In genomic region chr10:80180288-80180687, GRCm38 (mm10) we compare ENCODE assay signal across 9 mouse cellular contexts. TPM values are rescaled to one million over a fixed set of nuclear protein-coding genes. Genes with fewer than 3 reads are reported as not detected.
DNase-seq lines count a peak whose midpoint lies in the region; ATAC-seq and TF ChIP-seq lines count a peak whose summit lies in the region.
"Had no signal": no experiment of that assay in that cellular context is flagged by ENCODE, and none has a peak within 500 bp of the region (broad histone marks: within the 10 kb centered on the region; RNA-seq: fewer than 3 reads in every experiment).

No protein-coding gene starts in this region.

- H3K9me3 ChIP-seq in heart, postnatal 0 days (replicated peaks; ENCODE audit: control insufficient read depth, low read length): no peaks in the 10 kb centered on the region
- no peaks in the 10 kb centered on the region for H3K9me3 ChIP-seq in embryonic facial prominence, embryonic 10.5 days
- no peaks in the 10 kb centered on the region for H3K9me3 ChIP-seq in hindbrain, embryonic 11.5 days (ENCODE audit: control insufficient read depth, low read length)
- H3K9me3 ChIP-seq in midbrain, embryonic 13.5 days: no peaks in the 10 kb centered on the region

- H3K27ac ChIP-seq in heart, postnatal 0 days (ENCODE audit: low read depth): no peak overlapping the region
- peak overlapping the region; percentile 94 for H3K27ac ChIP-seq in embryonic facial prominence, embryonic 10.5 days (replicated peaks)
- no peak overlapping the region for H3K27ac ChIP-seq in hindbrain, embryonic 11.5 days (ENCODE audit: low read depth, low read length)
- peak overlapping the region; percentile 91 for H3K27ac ChIP-seq in midbrain, embryonic 13.5 days

- H3K4me1 ChIP-seq in heart, postnatal 0 days (ENCODE audit: control insufficient read depth, insufficient read depth): no peaks in the 10 kb centered on the region
- H3K4me1 ChIP-seq in embryonic facial prominence, embryonic 10.5 days: peaks cover 58% of the 10 kb centered on the region
- peaks cover 14% of the 10 kb centered on the region for H3K4me1 ChIP-seq in hindbrain, embryonic 11.5 days (replicated peaks; ENCODE audit: control insufficient read depth, insufficient read depth, low read length)
- H3K4me1 ChIP-seq in midbrain, embryonic 13.5 days (replicated peaks): peaks cover 78% of the 10 kb centered on the region

- H3K4me3 ChIP-seq in heart, postnatal 0 days (ENCODE audit: low read depth, low read length): no peak overlapping the region
- peak overlapping the region; percentile 83 for H3K4me3 ChIP-seq in embryonic facial prominence, embryonic 10.5 days
- peak overlapping the region; percentile 93 for H3K4me3 ChIP-seq in hindbrain, embryonic 11.5 days (ENCODE audit: low read depth, low read length)
- H3K4me3 ChIP-seq in midbrain, embryonic 13.5 days (replicated peaks): peak overlapping the region; percentile 90

- TF ChIP-seq CTCF in heart, postnatal 0 days (IDR thresholded peaks at IDR 0.05; ENCODE audit: low read depth): no peak

- no peak overlapping the region for H3K9ac ChIP-seq in heart, postnatal 0 days (replicated peaks; ENCODE audit: low read depth, low read length)
- H3K9ac ChIP-seq in hindbrain, embryonic 11.5 days (ENCODE audit: low read depth, low read length): peak overlapping the region; percentile 99
- H3K9ac ChIP-seq in midbrain, embryonic 13.5 days (replicated peaks): peak overlapping the region; percentile 99

- H3K4me2 ChIP-seq in heart, postnatal 0 days (ENCODE audit: low read depth, low read length): peak overlapping the region; percentile 77; the same call in 1 of the 2 replicates
- peak overlapping the region; percentile 90 for H3K4me2 ChIP-seq in hindbrain, embryonic 11.5 days (replicated peaks; ENCODE audit: low read depth, low read length)
- H3K4me2 ChIP-seq in midbrain, embryonic 13.5 days (replicated peaks): peak overlapping the region; percentile 97

- no peak for ATAC-seq in heart, postnatal 0 days (ENCODE audit: insufficient read depth, low read depth)
- no peak for ATAC-seq in hindbrain, embryonic 11.5 days (ENCODE audit: low FRiP score)
- ATAC-seq in midbrain, embryonic 13.5 days: no peak

- 0 out of 2 replicates have a peak, but pooled peaks cover 7% of the 10 kb centered on the region for H3K27me3 ChIP-seq in heart, postnatal 0 days (ENCODE audit: control insufficient read depth, insufficient read depth, low read length)
- peaks cover 18% of the 10 kb centered on the region for H3K27me3 ChIP-seq in embryonic facial prominence, embryonic 10.5 days (replicated peaks; ENCODE audit: low read depth, poor library complexity, severe bottlenecking)
- H3K27me3 ChIP-seq in hindbrain, embryonic 11.5 days (ENCODE audit: control insufficient read depth, insufficient read depth, low read length): 0 out of 2 replicates have a peak, but pooled peaks cover 2% of the 10 kb centered on the region
- no peaks in the 10 kb centered on the region for H3K27me3 ChIP-seq in midbrain, embryonic 13.5 days

- TF ChIP-seq EP300 in heart, postnatal 0 days (IDR thresholded peaks at IDR 0.05; ENCODE audit: low read depth): no peak

- no peaks in the 10 kb centered on the region for H3K36me3 ChIP-seq in heart, postnatal 0 days (replicated peaks; ENCODE audit: control insufficient read depth, insufficient read depth, low read length)
- H3K36me3 ChIP-seq in embryonic facial prominence, embryonic 10.5 days (replicated peaks): peaks cover 33% of the 10 kb centered on the region
- H3K36me3 ChIP-seq in hindbrain, embryonic 11.5 days (ENCODE audit: control insufficient read depth, insufficient read depth, low read length): no peaks in the 10 kb centered on the region
- peaks cover 14% of the 10 kb centered on the region for H3K36me3 ChIP-seq in midbrain, embryonic 13.5 days

- WGBS in heart, postnatal 0 days: 56% methylated on average over 6 of the region's 6 CpGs
- WGBS in embryonic facial prominence, embryonic 10.5 days: 49% methylated on average over 6 of the region's 6 CpGs
- WGBS in hindbrain, embryonic 11.5 days: 51% methylated on average over 6 of the region's 6 CpGs
- 33% methylated on average over 6 of the region's 6 CpGs for WGBS in midbrain, embryonic 13.5 days

- no peak for DNase-seq in heart, postnatal 0 days (ENCODE audit: low spot score)
- DNase-seq in heart, adult 18-20 months: no peak
- no peak for DNase-seq in embryonic facial prominence, embryonic 10.5 days (ENCODE audit: low spot score)
- no peak for DNase-seq in hindbrain, embryonic 11.5 days (ENCODE audit: low spot score)
- no peak for DNase-seq in thymus, postnatal 10 days (ENCODE audit: low spot score in 2 of 2)
- DNase-seq in gastrocnemius, adult 8-10 months (ENCODE audit: low spot score in 2 of 2): no peak
- no peak for DNase-seq in adrenal gland, adult 18-20 months (ENCODE audit: low spot score in 2 of 2)

RNA-seq across cellular contexts. Expression of gene Efna2, which starts 1.0 kb away (rescaled TPM):
- total RNA-seq in heart, postnatal 0 days (2014; rRNA removed; ENCODE audit: low replicate concordance): 2.4 and 3.0 TPM in 2 replicates
- polyA plus RNA-seq in heart, postnatal 0 days (2015; fragmentation: Nextera tagmentation; extraction: Ambion mirVana): 3.3 and 3.7 TPM in 2 replicates
- 1 to 10 TPM in 1 of 2 experiments, under 1 TPM in 1; 0.98 to 1.3 TPM for total RNA-seq in heart, adult 18-20 months (2021)
- 45.2 and 50.1 TPM in 2 replicates for polyA plus RNA-seq in embryonic facial prominence, embryonic 10.5 days (2016; fragmentation: Nextera tagmentation; extraction: Ambion mirVana)
- polyA plus RNA-seq in hindbrain, embryonic 11.5 days (2014; fragmentation: Nextera tagmentation; extraction: Ambion mirVana): 24.8 and 34.2 TPM in 2 replicates
- polyA plus RNA-seq in midbrain, embryonic 13.5 days (2015; fragmentation: Nextera tagmentation; extraction: Ambion mirVana): 34.5 and 41.3 TPM in 2 replicates
- under 1 TPM; 0.19 to 0.48 (median 0.36) TPM for total RNA-seq in gastrocnemius, adult 8-10 months (2022)
- 1 to 10 TPM; 1.3 to 2.1 TPM for total RNA-seq in adrenal gland, adult 18-20 months (2021)
- total RNA-seq: hematopoietic stem cell, adult 5-6 weeks had no signal

RNA-seq across cellular contexts. Expression of gene 1600002K03Rik, which starts 7.5 kb away (rescaled TPM):
- 0.66 and 8.9 TPM in 2 replicates for total RNA-seq in heart, postnatal 0 days (2014; rRNA removed; ENCODE audit: low replicate concordance)
- 4.6 and 5.7 TPM in 2 replicates for polyA plus RNA-seq in heart, postnatal 0 days (2015; fragmentation: Nextera tagmentation; extraction: Ambion mirVana)
- total RNA-seq in heart, adult 18-20 months (2021): 1 to 10 TPM; 4.2 to 5.7 TPM
- polyA plus RNA-seq in embryonic facial prominence, embryonic 10.5 days (2016; fragmentation: Nextera tagmentation; extraction: Ambion mirVana): 10.8 and 12.0 TPM in 2 replicates
- polyA plus RNA-seq in hindbrain, embryonic 11.5 days (2014; fragmentation: Nextera tagmentation; extraction: Ambion mirVana): 7.6 and 9.4 TPM in 2 replicates
- 11.9 and 14.5 TPM in 2 replicates for polyA plus RNA-seq in midbrain, embryonic 13.5 days (2015; fragmentation: Nextera tagmentation; extraction: Ambion mirVana)
- 1 to 10 TPM; 4.3 to 7.8 (median 6.9) TPM for total RNA-seq in gastrocnemius, adult 8-10 months (2022)
- total RNA-seq in adrenal gland, adult 18-20 months (2021): 10 to 100 TPM; 14.7 to 16.6 TPM

RNA-seq across cellular contexts. Expression of gene Cirbp, which starts 14.5 kb away (rescaled TPM):
- total RNA-seq in heart, postnatal 0 days (2014; rRNA removed; ENCODE audit: low replicate concordance): 121 and 163 TPM in 2 replicates
- polyA plus RNA-seq in heart, postnatal 0 days (2015; fragmentation: Nextera tagmentation; extraction: Ambion mirVana): 208 and 330 TPM in 2 replicates
- total RNA-seq in heart, adult 18-20 months (2021): 10 to 100 TPM; 46.3 to 54.9 TPM
- 93.2 and 110 TPM in 2 replicates for polyA plus RNA-seq in embryonic facial prominence, embryonic 10.5 days (2016; fragmentation: Nextera tagmentation; extraction: Ambion mirVana)
- 83.4 and 90.4 TPM in 2 replicates for polyA plus RNA-seq in hindbrain, embryonic 11.5 days (2014; fragmentation: Nextera tagmentation; extraction: Ambion mirVana)
- polyA plus RNA-seq in midbrain, embryonic 13.5 days (2015; fragmentation: Nextera tagmentation; extraction: Ambion mirVana): 354 and 412 TPM in 2 replicates
- 10 to 100 TPM; 23.4 to 49.1 (median 31.4) TPM for total RNA-seq in gastrocnemius, adult 8-10 months (2022)
- total RNA-seq in adrenal gland, adult 18-20 months (2021): 10 to 100 TPM; 34.7 to 46.3 TPM

RNA-seq across cellular contexts. Expression of gene Midn, which starts 32.2 kb away (rescaled TPM):
- 100 and 122 TPM in 2 replicates for total RNA-seq in heart, postnatal 0 days (2014; rRNA removed; ENCODE audit: low replicate concordance)
- polyA plus RNA-seq in heart, postnatal 0 days (2015; fragmentation: Nextera tagmentation; extraction: Ambion mirVana): 12.4 and 15.8 TPM in 2 replicates
- total RNA-seq in heart, adult 18-20 months (2021): 100 to 1,000 TPM; 117 to 125 TPM
- polyA plus RNA-seq in embryonic facial prominence, embryonic 10.5 days (2016; fragmentation: Nextera tagmentation; extraction: Ambion mirVana): 22.2 TPM in 2 replicates
- 66.7 and 67.1 TPM in 2 replicates for polyA plus RNA-seq in hindbrain, embryonic 11.5 days (2014; fragmentation: Nextera tagmentation; extraction: Ambion mirVana)
- polyA plus RNA-seq in midbrain, embryonic 13.5 days (2015; fragmentation: Nextera tagmentation; extraction: Ambion mirVana): 35.9 and 40.6 TPM in 2 replicates
- total RNA-seq in gastrocnemius, adult 8-10 months (2022): 10 to 100 TPM; 20.8 to 36.0 (median 29.5) TPM
- total RNA-seq in adrenal gland, adult 18-20 months (2021): 10 to 100 TPM; 64.8 to 82.0 TPM

RNA-seq across cellular contexts. Expression of gene Cbarp, which starts 39.7 kb away (rescaled TPM):
- total RNA-seq in heart, postnatal 0 days (2014; rRNA removed; ENCODE audit: low replicate concordance): 2.8 and 5.9 TPM in 2 replicates
- polyA plus RNA-seq in heart, postnatal 0 days (2015; fragmentation: Nextera tagmentation; extraction: Ambion mirVana): 1.0 and 1.1 TPM in 2 replicates
- total RNA-seq in heart, adult 18-20 months (2021): 1 to 10 TPM; 2.7 to 3.1 TPM
- polyA plus RNA-seq in embryonic facial prominence, embryonic 10.5 days (2016; fragmentation: Nextera tagmentation; extraction: Ambion mirVana): 4.9 and 8.5 TPM in 2 replicates
- polyA plus RNA-seq in hindbrain, embryonic 11.5 days (2014; fragmentation: Nextera tagmentation; extraction: Ambion mirVana): 15.1 and 16.7 TPM in 2 replicates
- 40.6 and 45.3 TPM in 2 replicates for polyA plus RNA-seq in midbrain, embryonic 13.5 days (2015; fragmentation: Nextera tagmentation; extraction: Ambion mirVana)
- 1 to 10 TPM; 1.9 to 4.0 (median 2.9) TPM for total RNA-seq in gastrocnemius, adult 8-10 months (2022)
- 100 to 1,000 TPM; 129 to 266 TPM for total RNA-seq in adrenal gland, adult 18-20 months (2021)

Comparison
In these comparisons a context has a peak if more than half of its experiments do, and no peak if none do; other contexts are left out.
1. H3K27ac ChIP-seq: peak in embryonic facial prominence, embryonic 10.5 days (single experiment) and midbrain, embryonic 13.5 days (single experiment); none in heart, postnatal 0 days (single experiment) and hindbrain, embryonic 11.5 days (single experiment).
2. Peak in every context shown above with its lines, with median percentiles within 50 percentile points of each other: H3K4me2 ChIP-seq.